Mouse (Mus musculus): ENCODE data around the gene Bbs12.

GRCm38 (mm10) chr3:37299470-37299869 lies 12.9 kb upstream of the Bbs12 start:
- TF ChIP-seq CTCF (IDR thresholded peaks at IDR 0.05; ENCODE audit: control insufficient read depth, insufficient read depth, low read length) (no peak), POLR2A (IDR thresholded peaks at IDR 0.05; ENCODE audit: borderline replicate concordance, control insufficient read depth, low read depth, low read length) (no peak)

Measured in bone marrow, adult 2 months (tissue).